Mouse (Mus musculus) cerebellum, postnatal 4 days (tissue): ENCODE data around the gene B4galnt4.

Source experiments
- DNase-seq, 2 experiments: peaks; one replicate each; pipeline ENCODE4 v3.0.0; 2022; ENCODE audit warnings: low spot score in 2 of 2, mixed read lengths in 1 of 2

B4galnt4 gene

GRCm38 (mm10) chr7:141070058-141070862 lies 9.4 kb downstream of the B4galnt4 start:
- peak; percentile 73 to 75 for DNase-seq

DNA sequence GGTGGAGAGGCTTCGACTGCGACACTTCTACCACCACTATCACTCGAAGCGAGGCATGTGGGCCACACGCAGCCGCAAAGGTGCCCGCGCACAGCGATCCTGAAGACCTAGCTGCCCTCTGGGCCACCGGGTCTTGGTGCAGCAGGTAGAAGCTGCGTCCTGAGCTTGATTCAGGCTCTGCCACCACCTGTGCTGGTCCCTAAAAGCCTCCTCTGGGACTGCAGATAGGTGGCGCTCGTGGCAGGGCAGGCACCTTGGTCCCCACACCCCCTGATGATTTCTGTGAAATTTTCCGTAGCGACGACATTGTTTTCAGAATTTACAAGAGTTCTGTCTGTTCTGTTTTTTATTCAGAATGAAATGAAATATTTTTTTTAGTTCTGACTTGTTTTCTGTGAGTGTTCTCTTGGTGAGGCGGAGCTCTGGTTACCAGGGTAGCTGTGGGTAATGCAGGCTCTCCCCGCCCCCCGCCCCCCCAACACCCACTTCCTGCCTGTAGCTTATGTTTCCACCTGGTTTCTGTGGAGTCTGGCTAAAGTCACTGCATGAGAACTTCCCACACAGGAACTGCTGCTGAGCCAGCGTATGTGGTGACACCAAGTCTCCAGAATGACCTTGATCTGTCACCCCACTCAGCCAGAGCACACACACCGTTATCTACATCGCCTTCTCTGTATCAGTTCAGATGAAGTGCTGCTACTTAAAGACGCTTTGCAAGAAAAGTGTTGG lies 11.3 kb downstream of the B4galnt4 start:
- no peak for DNase-seq

- DNase-seq = no peak
Measured at GRCm38 (mm10) chr7:141073782-141074181, 12.9 kb downstream of the B4galnt4 start.

DNA sequence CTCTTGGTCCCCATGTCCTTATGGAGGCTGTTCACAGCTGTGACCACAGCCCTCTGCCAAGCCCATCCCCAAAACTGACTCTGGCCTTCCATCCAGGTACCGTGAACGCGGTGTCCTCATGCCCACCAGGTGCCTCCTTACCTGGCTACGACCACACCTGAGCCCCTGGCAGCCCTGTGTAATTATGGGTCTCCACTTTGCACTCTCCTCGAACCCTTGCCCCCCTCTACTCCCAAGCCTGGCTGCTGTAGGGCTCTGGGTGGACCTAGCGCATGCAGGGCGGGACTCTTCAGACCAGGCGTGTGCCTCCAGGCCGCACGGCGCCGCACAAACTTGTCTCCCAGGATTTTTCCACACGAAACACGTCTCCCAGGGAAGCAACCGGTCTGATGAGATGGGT lies 16.9 kb downstream of the B4galnt4 start, which contains the start of gene Pkp3:
Pkp3 (plus strand) TSS at position 378 of the 400 bp plus-strand sequence.
- no peak for DNase-seq

- no peak for DNase-seq
Measured at GRCm38 (mm10) chr7:141078876-141079275, 18.0 kb downstream of the B4galnt4 start.

DNA sequence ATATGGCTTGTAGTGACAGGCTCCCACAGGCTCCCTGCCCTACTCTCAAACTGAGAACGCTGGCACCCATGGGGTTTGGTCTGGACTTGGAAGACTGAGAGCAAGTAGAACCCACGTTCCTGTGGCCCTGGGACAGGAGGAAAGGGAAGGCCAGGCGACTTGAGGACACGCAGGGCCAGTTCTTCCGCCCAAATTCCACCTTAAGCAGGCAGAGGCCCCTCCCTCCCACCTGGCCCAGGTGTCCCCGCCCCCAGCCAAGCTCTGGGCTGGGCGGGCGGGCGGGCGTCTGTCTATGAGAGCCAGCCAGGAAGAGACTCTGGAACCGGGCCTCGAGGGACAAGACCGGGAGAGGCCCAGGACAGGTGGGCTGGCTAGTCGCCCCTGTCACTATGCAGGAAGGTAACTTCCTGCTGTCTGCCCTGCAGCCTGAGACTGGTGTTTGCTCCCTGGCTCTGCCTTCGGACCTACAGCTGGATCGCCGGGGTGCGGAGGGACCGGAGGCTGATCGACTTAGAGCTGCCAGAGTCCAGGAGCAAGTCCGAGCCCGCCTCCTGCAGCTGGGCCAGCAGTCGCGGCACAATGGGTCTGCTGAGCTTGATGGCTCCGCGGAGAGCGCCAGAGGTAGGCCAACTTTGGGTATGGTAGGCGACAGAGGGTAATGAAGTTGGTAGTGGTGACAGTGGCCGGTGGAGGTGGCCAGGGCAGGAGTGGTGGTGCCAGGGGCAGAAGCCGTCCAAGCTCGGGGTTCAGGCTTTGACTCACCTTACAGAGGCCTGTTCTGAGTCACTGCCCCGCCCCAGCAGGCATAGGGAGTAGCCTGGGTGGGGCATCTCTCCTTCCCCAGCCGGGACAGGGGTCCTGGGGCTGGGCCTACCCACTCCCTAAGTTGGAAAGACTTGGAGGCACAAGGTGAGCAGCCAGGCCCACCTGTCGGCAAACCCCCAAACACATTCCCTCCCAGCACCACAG lies 18.9 kb downstream of the B4galnt4 start:
- DNase-seq = no peak

- DNase-seq = no peak
Measured at GRCm38 (mm10) chr7:141087894-141088293, 27.0 kb downstream of the B4galnt4 start.

DNA sequence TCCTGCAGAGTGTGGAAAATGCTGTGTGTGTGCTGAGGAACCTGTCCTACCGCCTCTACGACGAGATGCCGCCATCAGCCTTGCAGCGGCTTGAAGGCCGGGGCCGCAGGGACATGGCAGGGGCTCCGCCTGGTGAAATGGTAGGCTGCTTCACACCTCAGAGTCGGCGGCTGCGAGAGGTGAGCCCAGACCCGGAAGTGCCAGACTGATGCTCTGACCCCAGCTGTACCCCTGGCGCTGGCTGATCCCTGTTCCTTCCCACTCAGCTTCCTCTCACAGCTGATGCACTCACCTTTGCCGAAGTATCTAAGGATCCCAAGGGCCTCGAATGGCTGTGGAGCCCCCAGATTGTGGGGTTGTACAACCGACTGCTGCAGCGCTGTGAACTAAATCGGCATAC lies 27.6 kb downstream of the B4galnt4 start:
- no peak for DNase-seq

GRCm38 (mm10) chr7:141090228-141090627 lies 29.3 kb downstream of the B4galnt4 start:
- no peak for DNase-seq

DNA sequence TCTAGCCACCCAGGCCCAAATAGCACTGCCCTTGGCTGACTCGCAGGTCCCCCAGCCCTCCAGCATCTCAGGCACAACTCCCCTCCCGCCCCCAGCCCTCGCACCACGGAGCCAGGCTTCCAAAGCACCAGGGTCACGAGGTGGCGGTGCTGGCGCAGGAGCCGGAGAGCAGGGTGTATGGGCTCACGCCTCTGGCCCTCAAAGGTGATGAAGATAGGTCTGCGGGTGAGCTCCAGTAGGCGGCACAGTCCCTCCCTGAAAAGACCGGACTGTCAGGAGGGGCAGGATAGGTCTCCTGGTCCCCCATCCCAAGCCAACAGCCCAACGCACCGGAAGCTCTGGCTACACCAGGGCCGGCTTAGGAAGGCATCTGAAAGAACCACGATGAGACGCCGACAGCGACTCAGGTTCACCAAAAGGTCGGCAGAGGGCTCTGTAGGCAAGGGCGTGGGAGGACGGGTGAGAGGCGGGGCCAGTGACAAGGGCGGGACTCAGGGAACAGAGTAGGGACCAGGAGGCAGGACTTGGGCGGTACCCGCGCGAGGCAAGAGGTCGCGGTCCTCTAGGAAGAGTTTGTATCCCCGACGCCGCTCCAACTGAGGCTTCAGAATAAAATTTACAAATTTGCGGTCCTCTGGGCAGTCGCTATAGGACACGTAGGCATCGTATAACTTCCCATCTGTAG lies 31.3 kb downstream of the B4galnt4 start:
- DNase-seq = peak in 1 of 2 experiments; percentile 64

- no peak for DNase-seq
Measured at GRCm38 (mm10) chr7:141093950-141094349, 33.0 kb downstream of the B4galnt4 start.

- DNase-seq = no peak
Measured at GRCm38 (mm10) chr7:141094487-141095205, 33.7 kb downstream of the B4galnt4 start.

DNA sequence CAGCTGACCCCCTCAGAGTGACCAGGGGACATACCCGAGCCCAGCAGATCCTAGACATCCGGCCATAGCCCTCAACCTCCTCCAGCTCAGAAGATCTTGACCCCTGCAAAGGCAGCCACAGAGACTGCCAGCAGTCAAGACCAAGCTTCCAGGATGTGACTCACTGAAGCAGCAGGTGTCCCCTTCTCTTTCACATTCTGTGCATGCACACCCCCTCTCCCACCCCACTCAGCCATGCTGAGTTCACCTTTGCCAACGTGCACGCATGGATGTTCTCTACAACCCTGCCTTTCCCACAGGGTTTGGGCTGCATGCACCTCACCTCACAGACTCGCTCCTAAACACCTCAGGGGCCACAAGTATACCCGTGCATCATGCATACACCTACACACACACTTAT lies 35.1 kb downstream of the B4galnt4 start:
- DNase-seq = no peak

DNA sequence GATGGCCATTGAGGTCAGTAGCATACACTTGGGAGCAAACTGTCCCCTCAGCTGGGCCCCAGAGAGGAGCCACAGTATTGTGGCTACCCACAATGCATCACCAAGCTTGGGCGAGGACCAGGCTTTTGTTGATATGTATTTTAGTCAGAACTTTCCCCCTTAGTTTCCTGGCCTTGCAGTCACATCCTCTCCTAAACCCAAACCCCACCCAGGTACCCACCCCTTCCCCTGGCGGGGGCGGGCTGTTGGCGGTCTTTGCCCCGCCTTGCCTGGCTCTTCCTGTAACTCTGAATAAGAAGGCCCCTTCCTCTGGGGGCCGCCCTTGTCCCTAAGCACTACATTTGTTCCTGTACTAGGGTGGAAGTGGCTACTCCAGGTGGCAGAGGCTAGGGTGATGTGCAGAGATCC lies 35.7 kb downstream of the B4galnt4 start:
- no peak for DNase-seq

GRCm38 (mm10) chr7:141097177-141097576 lies 36.3 kb downstream of the B4galnt4 start:
- no peak for DNase-seq

DNA sequence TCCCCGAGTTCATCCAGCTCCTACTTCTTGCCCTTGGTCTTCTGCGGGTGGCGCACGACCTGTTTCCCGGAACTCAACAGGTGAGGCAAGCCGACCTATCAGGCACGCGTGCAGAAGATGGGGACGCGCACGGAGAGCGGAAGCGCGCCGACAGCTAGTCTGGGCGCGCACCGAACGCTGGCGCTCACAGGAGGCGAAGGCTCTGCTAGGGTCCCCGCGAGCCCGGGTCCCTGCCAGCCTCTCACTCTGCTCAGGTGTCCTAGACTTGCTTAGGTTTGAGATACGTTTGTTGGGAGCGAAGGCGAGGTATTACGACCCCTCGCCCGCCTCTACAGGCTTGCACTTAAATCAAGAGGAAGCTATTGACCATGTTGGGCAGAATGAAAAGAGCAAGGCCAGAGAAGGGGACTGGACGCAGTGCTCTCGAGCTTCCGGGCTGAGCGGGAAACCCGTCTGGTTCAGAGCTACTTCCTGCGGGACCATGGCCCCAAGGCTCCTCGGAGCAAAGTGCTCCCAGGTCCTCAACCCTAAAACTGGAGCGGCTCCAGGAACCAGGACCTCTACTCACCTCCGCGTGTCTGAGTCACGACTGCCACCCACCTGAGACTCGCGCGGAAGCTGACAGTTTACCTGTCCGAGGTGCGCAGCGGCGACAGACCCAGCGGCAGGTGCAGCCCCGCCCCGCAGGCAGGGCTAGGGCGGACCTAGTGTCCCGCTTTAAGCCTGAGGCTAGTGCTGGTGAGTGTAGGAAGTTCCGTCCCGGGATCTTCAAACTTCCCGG lies 39.2 kb downstream of the B4galnt4 start, which contains the start of gene Sigirr:
Sigirr (minus strand) TSS at position 662 of the 781 bp plus-strand sequence.
- DNase-seq = no peak

- DNase-seq = no peak
Measured at GRCm38 (mm10) chr7:141103161-141103560, 42.3 kb downstream of the B4galnt4 start.

DNA sequence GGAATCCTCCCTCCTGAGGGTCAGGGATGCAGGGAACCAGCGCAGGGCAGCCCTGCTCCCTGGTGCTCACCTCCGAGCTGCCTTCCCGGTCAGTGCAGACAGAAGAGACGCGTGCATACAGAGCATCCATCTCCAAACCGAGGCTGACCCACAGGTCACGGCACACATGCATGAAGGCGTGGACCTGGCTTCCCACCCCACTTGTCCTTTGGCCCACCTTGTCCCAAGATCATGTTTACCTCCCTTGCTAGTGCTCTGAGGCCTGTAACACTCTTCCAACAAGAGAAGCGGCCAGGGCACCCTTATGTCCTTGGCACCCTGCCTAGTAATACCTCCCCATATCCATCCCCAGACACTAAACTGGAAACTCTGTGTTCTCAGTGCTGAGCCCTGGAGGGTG lies 55.0 kb downstream of the B4galnt4 start:
- no peak for DNase-seq

DNA sequence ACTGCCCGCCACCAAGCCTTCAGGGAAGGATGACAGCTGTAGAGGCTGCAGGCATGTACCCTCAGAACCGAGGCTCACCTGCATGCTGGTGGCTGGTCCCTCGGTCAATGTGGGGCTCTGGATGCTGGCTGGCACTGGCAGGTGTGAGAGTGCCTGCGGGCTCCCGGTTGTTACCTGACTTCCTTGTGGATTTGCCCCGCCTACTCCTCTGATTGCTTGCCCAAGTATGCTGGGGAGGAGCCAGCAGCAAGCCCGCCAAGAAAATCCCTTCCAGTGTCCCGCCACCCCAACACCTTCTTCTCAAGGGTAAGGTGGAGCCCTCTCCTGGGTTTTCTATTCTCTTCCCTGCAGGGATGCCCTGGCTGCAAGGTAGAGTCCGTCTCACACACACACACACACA lies 56.7 kb downstream of the B4galnt4 start, which contains the start of gene Ano9:
Ano9 (minus strand) TSS at position 171 of the 400 bp plus-strand sequence.
- DNase-seq = no peak
